Mouse (Mus musculus): ENCODE results near the gene Tmem110. TPM values are rescaled to one million over a fixed set of nuclear protein-coding genes. Genes with fewer than 3 reads are reported as not detected.

Tmem110 gene
- polyA plus RNA-seq, 1 experiment from 2014 or later = 25.3 TPM

- H3K4me3 ChIP-seq = no peak overlapping the region
- ATAC-seq (ENCODE audit: low FRiP score, low read depth) = no peak
- H3K9me3 ChIP-seq = no peaks in the 10 kb centered on the region
- H3K27ac ChIP-seq = no peak overlapping the region
- 85% methylated on average over 8 of the region's 8 CpGs for WGBS
- H3K4me2 ChIP-seq (replicated peaks) = no peak overlapping the region
- no peaks in the 10 kb centered on the region for H3K27me3 ChIP-seq (replicated peaks)
- H3K9ac ChIP-seq = no peak overlapping the region
- H3K36me3 ChIP-seq = no peaks in the 10 kb centered on the region
- H3K4me1 ChIP-seq = no peaks in the 10 kb centered on the region
These were observed 87.3 kb downstream of the Tmem110 start for GRCm38 (mm10) chr14:30912641-30913040.

DNA sequence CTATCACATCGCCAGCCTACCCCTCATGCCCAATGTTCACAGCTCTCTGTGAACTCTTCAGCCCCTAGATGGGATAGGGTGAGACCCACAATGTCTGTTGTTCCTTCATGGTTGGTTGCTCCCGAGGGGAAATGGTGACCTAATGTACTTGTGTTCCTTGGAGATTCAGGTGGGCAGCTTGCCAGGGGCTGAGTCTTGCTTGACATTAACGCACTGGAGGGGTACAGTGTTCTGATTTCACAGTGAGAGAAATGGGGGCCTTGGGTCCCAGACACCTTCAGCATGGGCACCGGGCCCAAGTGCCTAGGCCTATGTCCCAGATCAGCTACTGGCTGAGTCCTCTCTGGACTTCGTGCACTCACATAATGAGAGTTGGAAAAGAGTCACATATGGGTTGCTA is 88.0 kb downstream of the Tmem110 start:
- Histone ChIP-seq H3K4me2 (replicated peaks) (no peak overlapping the region), H3K36me3 (no peaks in the 10 kb centered on the region), H3K4me1 (no peaks in the 10 kb centered on the region), H3K27me3 (replicated peaks) (no peaks in the 10 kb centered on the region), H3K9ac (no peak overlapping the region), H3K9me3 (no peaks in the 10 kb centered on the region), H3K4me3 (no peak overlapping the region), H3K27ac (no peak overlapping the region)
- no peak for ATAC-seq (ENCODE audit: low FRiP score, low read depth)
- 93% methylated on average over 5 of the region's 5 CpGs for WGBS

DNA sequence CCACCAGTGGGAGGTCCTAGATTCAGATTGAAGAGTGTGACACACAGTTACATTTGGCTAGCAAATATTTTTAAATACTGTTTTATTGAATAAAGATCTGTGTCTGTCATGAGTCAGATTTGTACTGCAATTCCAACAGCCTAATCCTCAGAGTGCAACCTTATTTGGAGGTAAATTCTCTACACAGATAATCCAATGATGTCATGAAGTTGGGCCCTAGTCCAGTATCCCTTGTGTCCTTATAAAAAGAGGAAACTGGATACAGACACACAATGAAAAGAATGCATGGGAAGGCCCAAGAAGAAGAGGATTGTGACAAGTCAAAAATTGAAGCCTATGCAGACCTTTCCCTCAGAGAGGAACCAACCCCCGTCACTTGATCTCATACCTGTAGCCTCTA is 91.1 kb downstream of the Tmem110 start:
- 82% methylated on average over 1 of the region's 1 CpGs for WGBS
- Histone ChIP-seq H3K4me2 (replicated peaks) (no peak overlapping the region), H3K4me3 (no peak overlapping the region), H3K9me3 (no peaks in the 10 kb centered on the region), H3K4me1 (no peaks in the 10 kb centered on the region), H3K36me3 (no peaks in the 10 kb centered on the region), H3K27ac (no peak overlapping the region), H3K27me3 (replicated peaks) (no peaks in the 10 kb centered on the region), H3K9ac (no peak overlapping the region)
- ATAC-seq (ENCODE audit: low FRiP score, low read depth) = no peak

- WGBS = 69% methylated on average over 8 of the region's 8 CpGs
- no peak overlapping the region for H3K4me3 ChIP-seq
- no peaks in the 10 kb centered on the region for H3K9me3 ChIP-seq
- no peak for ATAC-seq (ENCODE audit: low FRiP score, low read depth)
- no peak overlapping the region for H3K9ac ChIP-seq
- no peaks in the 10 kb centered on the region for H3K4me1 ChIP-seq
- H3K36me3 ChIP-seq = no peaks in the 10 kb centered on the region
- H3K27me3 ChIP-seq (replicated peaks) = no peaks in the 10 kb centered on the region
- no peak overlapping the region for H3K4me2 ChIP-seq (replicated peaks)
- no peak overlapping the region for H3K27ac ChIP-seq
These were observed 96.8 kb downstream of the Tmem110 start for GRCm38 (mm10) chr14:30922053-30922670.

- no peaks in the 10 kb centered on the region for H3K27me3 ChIP-seq (replicated peaks)
- H3K4me3 ChIP-seq = no peak within 1 kb of the TSS
- no peak for ATAC-seq (ENCODE audit: low FRiP score, low read depth)
- no peaks in the 10 kb centered on the region for H3K9me3 ChIP-seq
- 76% methylated on average over 6 of the region's 6 CpGs for WGBS
- H3K9ac ChIP-seq = no peak within 1 kb of the TSS
- H3K27ac ChIP-seq = no peak within 1 kb of the TSS
- H3K4me1 ChIP-seq = no peaks in the 10 kb centered on the region
- no peaks in the 10 kb centered on the region for H3K36me3 ChIP-seq
- no peak within 1 kb of the TSS for H3K4me2 ChIP-seq (replicated peaks)
These were observed 98.2 kb downstream of the Tmem110 start, which contains the start of gene Itih3 for GRCm38 (mm10) chr14:30923375-30924105. TSS of gene Itih3 (minus strand) at chr14:30923760.

GRCm38 (mm10) chr14:30925492-30925891 is 100.1 kb downstream of the Tmem110 start:
- Histone ChIP-seq H3K27me3 (replicated peaks) (no peaks in the 10 kb centered on the region), H3K4me2 (replicated peaks) (no peak overlapping the region), H3K36me3 (no peaks in the 10 kb centered on the region), H3K4me3 (no peak overlapping the region), H3K27ac (no peak overlapping the region), H3K9me3 (no peaks in the 10 kb centered on the region), H3K4me1 (no peaks in the 10 kb centered on the region), H3K9ac (no peak overlapping the region)
- WGBS = 89% methylated on average over 3 of the region's 3 CpGs
- ATAC-seq (ENCODE audit: low FRiP score, low read depth) = no peak

Other genes with a start within 250 kb of the Tmem110 start
- gene Prkcd, start 199.4 kb upstream of the Tmem110 start, polyA plus RNA-seq (2016; fragmentation: Nextera tagmentation; extraction: Ambion mirVana) = 47.4 and 54.3 TPM in 2 replicates
- 12.0 and 13.5 TPM in 2 replicates for gene Rft1, start 171.2 kb upstream of the Tmem110 start, polyA plus RNA-seq (2016; fragmentation: Nextera tagmentation; extraction: Ambion mirVana)
- gene Sfmbt1, start 110.7 kb upstream of the Tmem110 start, polyA plus RNA-seq (2016; fragmentation: Nextera tagmentation; extraction: Ambion mirVana) = 17.7 and 18.3 TPM in 2 replicates
- 2.5 and 3.1 TPM in 2 replicates for gene Mustn1, start 53.6 kb downstream of the Tmem110 start, polyA plus RNA-seq (2016; fragmentation: Nextera tagmentation; extraction: Ambion mirVana)
- not detected in 2 replicates for gene Itih4, start 60.9 kb downstream of the Tmem110 start, polyA plus RNA-seq (2016; fragmentation: Nextera tagmentation; extraction: Ambion mirVana)
- gene Itih3, start 98.2 kb downstream of the Tmem110 start, polyA plus RNA-seq (2016; fragmentation: Nextera tagmentation; extraction: Ambion mirVana) = 0.09 and 0.24 TPM in 2 replicates
- gene Itih1, start 117.7 kb downstream of the Tmem110 start, polyA plus RNA-seq (2016; fragmentation: Nextera tagmentation; extraction: Ambion mirVana) = 0.06 TPM in 1 of 2 replicates, not detected in the other
- gene Nek4, start 125.8 kb downstream of the Tmem110 start, polyA plus RNA-seq (2016; fragmentation: Nextera tagmentation; extraction: Ambion mirVana) = 17.7 and 19.3 TPM in 2 replicates
- 59.0 and 65.4 TPM in 2 replicates for gene Glt8d1, start 175.8 kb downstream of the Tmem110 start, polyA plus RNA-seq (2016; fragmentation: Nextera tagmentation; extraction: Ambion mirVana)
- gene Spcs1, start 176.1 kb downstream of the Tmem110 start, polyA plus RNA-seq (2016; fragmentation: Nextera tagmentation; extraction: Ambion mirVana) = 299 and 309 TPM in 2 replicates
- gene Pbrm1, start 193.5 kb downstream of the Tmem110 start, polyA plus RNA-seq (2016; fragmentation: Nextera tagmentation; extraction: Ambion mirVana) = 179 and 184 TPM in 2 replicates
- gene Gnl3, start 193.6 kb downstream of the Tmem110 start, polyA plus RNA-seq (2016; fragmentation: Nextera tagmentation; extraction: Ambion mirVana) = 68.0 and 79.4 TPM in 2 replicates